28 mouse cellular contexts compared by ENCODE assay signal in the genomic region with DNA sequence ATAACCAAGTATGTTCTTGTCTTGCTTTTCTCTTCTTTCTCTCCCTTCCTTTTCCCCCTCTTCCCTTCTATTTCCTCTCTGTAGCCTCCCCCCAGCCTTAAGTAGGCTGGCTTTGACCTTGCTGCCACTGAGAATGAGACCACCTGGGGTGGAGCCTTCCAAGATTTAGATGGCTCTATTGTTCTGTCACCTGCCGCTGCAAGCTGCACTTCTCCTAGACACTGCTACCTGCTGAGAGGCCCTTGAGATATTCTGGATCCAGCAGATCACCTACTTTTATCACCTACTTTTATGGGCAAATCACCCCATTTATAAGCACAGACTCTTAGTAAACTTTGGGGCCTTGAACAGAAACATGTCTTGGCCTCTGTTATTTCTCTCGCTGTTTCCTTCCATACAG.
"Had no signal": no experiment of that assay in that cellular context is flagged by ENCODE, and none has a peak within 500 bp of the region (broad histone marks: within the 10 kb centered on the region; RNA-seq: fewer than 3 reads in every experiment).

No protein-coding gene starts in this region.

- H3K9me3 ChIP-seq: heart, embryonic 10.5 days; heart, embryonic 12.5 days; hindbrain, embryonic 10.5 days; hindbrain, embryonic 12.5 days; kidney, embryonic 15.5 days; limb, embryonic 13.5 days; limb, embryonic 15.5 days; liver, embryonic 12.5 days had no signal

- ATAC-seq: hindbrain, embryonic 16.5 days; inflammation-experienced regulatory T-cells, adult 6 months; intestine, embryonic 16.5 days; liver, embryonic 12.5 days had no signal

- H3K4me2 ChIP-seq: heart, embryonic 12.5 days; hindbrain, embryonic 12.5 days; hindbrain, embryonic 14.5 days; kidney, embryonic 15.5 days; limb, embryonic 13.5 days; limb, embryonic 15.5 days; liver, embryonic 12.5 days had no signal

- H3K27ac ChIP-seq: gastrocnemius, adult 2 months; heart, embryonic 10.5 days; hindbrain, embryonic 10.5 days; hindbrain, embryonic 12.5 days; hindbrain, embryonic 14.5 days; kidney, embryonic 15.5 days; kidney, postnatal 0 days; limb, embryonic 13.5 days; limb, embryonic 15.5 days; liver, embryonic 12.5 days; liver, embryonic 14.5 days had no signal

- DNase-seq: gastrocnemius, adult 2 months; gastrocnemius, postnatal 10 days; gastrocnemius, postnatal 25 days; heart, adult 18-20 months; heart, postnatal 10 days; heart, postnatal 4 days; kidney, adult 11 months; kidney, adult 2 months; kidney, adult 9 months; kidney, postnatal 14 days; kidney, postnatal 36 days; layer of hippocampus, adult 9-11 months; layer of hippocampus, postnatal 36 days; left cerebral cortex, postnatal 4 days had no signal

- H3K9ac ChIP-seq: heart, embryonic 12.5 days; hindbrain, embryonic 12.5 days; hindbrain, embryonic 14.5 days; kidney, embryonic 15.5 days; limb, embryonic 13.5 days; limb, embryonic 15.5 days; liver, embryonic 12.5 days; liver, embryonic 14.5 days had no signal

- H3K36me3 ChIP-seq: heart, embryonic 10.5 days; heart, embryonic 12.5 days; hindbrain, embryonic 10.5 days; hindbrain, embryonic 12.5 days; kidney, embryonic 15.5 days; limb, embryonic 13.5 days; limb, embryonic 15.5 days; liver, embryonic 12.5 days had no signal

- H3K27me3 ChIP-seq: heart, embryonic 12.5 days; hindbrain, embryonic 12.5 days; kidney, embryonic 15.5 days; limb, embryonic 13.5 days; limb, embryonic 15.5 days; liver, embryonic 12.5 days had no signal

- H3K4me3 ChIP-seq: gastrocnemius, adult 2 months; heart, embryonic 10.5 days; heart, embryonic 12.5 days; hindbrain, embryonic 10.5 days; hindbrain, embryonic 12.5 days; kidney, embryonic 15.5 days; limb, embryonic 13.5 days; limb, embryonic 15.5 days; liver, embryonic 12.5 days had no signal

- H3K4me1 ChIP-seq: hindbrain, embryonic 12.5 days; limb, embryonic 13.5 days; limb, embryonic 15.5 days; liver, embryonic 12.5 days had no signal
